Mouse (Mus musculus): ENCODE measurements around the gene Safb.
"Not testable (repeated sequence)": the region's sequence is repeated elsewhere in the genome, so short reads cannot be mapped to it uniquely, and the experiment has no call there.

Gene Safb

GRCm38 (mm10) chr17:56603186-56604069 is 18.8 kb downstream of the Safb start:
- in situ Hi-C loops (cut with MboI; ENCODE audit: low pct_unique_long_range_greater_than_20kb in 1 of 2, low sequenced_read_pairs in 2 of 2, unreplicated experiment in 1 of 2) = no loop called here

- in situ Hi-C loops (cut with MboI; ENCODE audit: low pct_unique_long_range_greater_than_20kb in 1 of 2, low sequenced_read_pairs in 2 of 2, unreplicated experiment in 1 of 2) = no loop called here
Observed at GRCm38 (mm10) chr17:56604070-56604380, 19.4 kb downstream of the Safb start.

GRCm38 (mm10) chr17:56604422-56604821 is 19.8 kb downstream of the Safb start:
- in situ Hi-C loops (cut with MboI; ENCODE audit: low pct_unique_long_range_greater_than_20kb in 1 of 2, low sequenced_read_pairs in 2 of 2, unreplicated experiment in 1 of 2) = no loop called here

GRCm38 (mm10) chr17:56605431-56605830 is 20.8 kb downstream of the Safb start:
- in situ Hi-C loops (cut with MboI; ENCODE audit: low pct_unique_long_range_greater_than_20kb in 1 of 2, low sequenced_read_pairs in 2 of 2, unreplicated experiment in 1 of 2) = no loop called here

GRCm38 (mm10) chr17:56607521-56608062 is 23.0 kb downstream of the Safb start:
- in situ Hi-C loops (cut with MboI; ENCODE audit: low pct_unique_long_range_greater_than_20kb in 1 of 2, low sequenced_read_pairs in 2 of 2, unreplicated experiment in 1 of 2) = no loop called here

GRCm38 (mm10) chr17:56608699-56609098 is 24.1 kb downstream of the Safb start:
- in situ Hi-C loops (cut with MboI; ENCODE audit: low pct_unique_long_range_greater_than_20kb in 1 of 2, low sequenced_read_pairs in 2 of 2, unreplicated experiment in 1 of 2) = no loop called here

- in situ Hi-C loops (cut with MboI; ENCODE audit: low pct_unique_long_range_greater_than_20kb in 1 of 2, low sequenced_read_pairs in 2 of 2, unreplicated experiment in 1 of 2) = no loop called here
Observed at GRCm38 (mm10) chr17:56609452-56610171, 25.0 kb downstream of the Safb start, which contains the start of gene 2410015M20Rik. Gene 2410015M20Rik, minus strand, starts transcription at chr17:56609771.

- in situ Hi-C loops (cut with MboI; ENCODE audit: low pct_unique_long_range_greater_than_20kb in 1 of 2, low sequenced_read_pairs in 2 of 2, unreplicated experiment in 1 of 2) = no loop called here
Observed at GRCm38 (mm10) chr17:56611323-56611722, 26.7 kb downstream of the Safb start.

- in situ Hi-C loops (cut with MboI; ENCODE audit: low pct_unique_long_range_greater_than_20kb in 1 of 2, low sequenced_read_pairs in 2 of 2, unreplicated experiment in 1 of 2) = no loop called here
Observed at GRCm38 (mm10) chr17:56611861-56612564, 27.4 kb downstream of the Safb start.

- in situ Hi-C loops (cut with MboI; ENCODE audit: low pct_unique_long_range_greater_than_20kb in 1 of 2, low sequenced_read_pairs in 2 of 2, unreplicated experiment in 1 of 2) = not testable (repeated sequence)
Observed at GRCm38 (mm10) chr17:56612565-56612939, 27.9 kb downstream of the Safb start.

GRCm38 (mm10) chr17:56613236-56613844 is 28.7 kb downstream of the Safb start, which contains the start of gene Rpl36:
Gene Rpl36, plus strand, starts transcription at chr17:56613416.
- in situ Hi-C loops (cut with MboI; ENCODE audit: low pct_unique_long_range_greater_than_20kb in 1 of 2, low sequenced_read_pairs in 2 of 2, unreplicated experiment in 1 of 2) = no loop called here

GRCm38 (mm10) chr17:56613893-56614292 is 29.3 kb downstream of the Safb start:
- in situ Hi-C loops (cut with MboI; ENCODE audit: low pct_unique_long_range_greater_than_20kb in 1 of 2, low sequenced_read_pairs in 2 of 2, unreplicated experiment in 1 of 2) = not testable (repeated sequence)

GRCm38 (mm10) chr17:56614391-56615135 is 29.9 kb downstream of the Safb start:
- in situ Hi-C loops (cut with MboI; ENCODE audit: low pct_unique_long_range_greater_than_20kb in 1 of 2, low sequenced_read_pairs in 2 of 2, unreplicated experiment in 1 of 2) = loop anchor here in 1 of 2 experiments (5.0 kb wide), 1 partner anchor 58 kb away; the partner anchor contains the start of gene Ranbp3

GRCm38 (mm10) chr17:56615136-56615784 is 30.6 kb downstream of the Safb start:
- in situ Hi-C loops (cut with MboI; ENCODE audit: low pct_unique_long_range_greater_than_20kb in 1 of 2, low sequenced_read_pairs in 2 of 2, unreplicated experiment in 1 of 2) = loop anchor here in 1 of 2 experiments (5.0 kb wide), 1 partner anchor 57 kb away; the partner anchor contains the start of gene Ranbp3

- in situ Hi-C loops (cut with MboI; ENCODE audit: low pct_unique_long_range_greater_than_20kb in 1 of 2, low sequenced_read_pairs in 2 of 2, unreplicated experiment in 1 of 2) = loop anchor here in 1 of 2 experiments (5.0 kb wide), 1 partner anchor 57 kb away; the partner anchor contains the start of gene Ranbp3
Observed at GRCm38 (mm10) chr17:56615792-56616191, 31.2 kb downstream of the Safb start.

GRCm38 (mm10) chr17:56616725-56617124 is 32.1 kb downstream of the Safb start:
- in situ Hi-C loops (cut with MboI; ENCODE audit: low pct_unique_long_range_greater_than_20kb in 1 of 2, low sequenced_read_pairs in 2 of 2, unreplicated experiment in 1 of 2) = loop anchor here in 1 of 2 experiments (5.0 kb wide), 1 partner anchor 56 kb away; the partner anchor contains the start of gene Ranbp3

- in situ Hi-C loops (cut with MboI; ENCODE audit: low pct_unique_long_range_greater_than_20kb in 1 of 2, low sequenced_read_pairs in 2 of 2, unreplicated experiment in 1 of 2) = loop anchor here in 1 of 2 experiments (5.0 kb wide), 1 partner anchor 55 kb away; the partner anchor contains the start of gene Ranbp3
Observed at GRCm38 (mm10) chr17:56617628-56618027, 33.0 kb downstream of the Safb start.
